10 mouse cellular contexts compared by ENCODE assay signal in genomic region chr11:101616948-101617767, GRCm38 (mm10). TPM values are rescaled to one million over a fixed set of nuclear protein-coding genes. Genes with fewer than 3 reads are reported as not detected.
DNase-seq lines count a peak whose midpoint lies in the region; ATAC-seq and TF ChIP-seq lines count a peak whose summit lies in the region.
"Had no signal": no experiment of that assay in that cellular context is flagged by ENCODE, and none has a peak within 500 bp of the region (broad histone marks: within the 10 kb centered on the region; RNA-seq: fewer than 3 reads in every experiment).

No protein-coding gene starts in this region.

- no peaks in the 10 kb centered on the region for H3K27me3 ChIP-seq in lung, embryonic 15.5 days
- no peaks in the 10 kb centered on the region for H3K27me3 ChIP-seq in forebrain, embryonic 11.5 days (ENCODE audit: control insufficient read depth, insufficient read depth, low read length)
- no peaks in the 10 kb centered on the region for H3K27me3 ChIP-seq in limb, embryonic 14.5 days (ENCODE audit: control insufficient read depth, insufficient read depth, low read length)
- no peaks in the 10 kb centered on the region for H3K27me3 ChIP-seq in neural tube, embryonic 14.5 days (ENCODE audit: control insufficient read depth, insufficient read depth, low read length)
- H3K27me3 ChIP-seq in kidney, adult 2 months (replicated peaks; ENCODE audit: control insufficient read depth, insufficient read depth, low read length), result no peaks in the 10 kb centered on the region

- peaks cover 15% of the 10 kb centered on the region for H3K4me1 ChIP-seq in lung, embryonic 15.5 days
- H3K4me1 ChIP-seq in forebrain, embryonic 11.5 days (replicated peaks; ENCODE audit: control insufficient read depth, insufficient read depth, low read length), result peaks cover 14% of the 10 kb centered on the region
- H3K4me1 ChIP-seq in limb, embryonic 14.5 days (ENCODE audit: control insufficient read depth, insufficient read depth, low read length), result peaks cover 13% of the 10 kb centered on the region; the same call in 1 of the 2 replicates
- peaks cover 14% of the 10 kb centered on the region; the same call in 1 of the 2 replicates for H3K4me1 ChIP-seq in neural tube, embryonic 14.5 days (ENCODE audit: control insufficient read depth, insufficient read depth, low read length)
- H3K4me1 ChIP-seq in kidney, adult 2 months (ENCODE audit: control insufficient read depth, insufficient read depth, low read length), result no peaks in the 10 kb centered on the region

- H3K36me3 ChIP-seq in lung, embryonic 15.5 days, result no peaks in the 10 kb centered on the region
- no peaks in the 10 kb centered on the region for H3K36me3 ChIP-seq in forebrain, embryonic 11.5 days (ENCODE audit: control insufficient read depth, insufficient read depth, low read length)
- H3K36me3 ChIP-seq in limb, embryonic 14.5 days (ENCODE audit: control insufficient read depth, insufficient read depth, low read length), result no peaks in the 10 kb centered on the region
- H3K36me3 ChIP-seq in neural tube, embryonic 14.5 days (ENCODE audit: control insufficient read depth, insufficient read depth, low read length), result no peaks in the 10 kb centered on the region
- no peaks in the 10 kb centered on the region for H3K36me3 ChIP-seq in kidney, adult 2 months (ENCODE audit: control insufficient read depth, insufficient read depth, low read length)

- TF ChIP-seq POLR2A in limb, embryonic 14.5 days (IDR thresholded peaks at IDR 0.05; ENCODE audit: borderline replicate concordance, extremely low read depth, insufficient read depth, insufficient read length), result no peak
- TF ChIP-seq POLR2A in kidney, adult 2 months (IDR thresholded peaks at IDR 0.05; ENCODE audit: low read depth, low read length), result no peak

- peak overlapping the region; percentile 31; the same call in 1 of the 2 replicates for H3K4me2 ChIP-seq in lung, embryonic 15.5 days
- peak overlapping the region; percentile 40; the same call in 1 of the 2 replicates for H3K4me2 ChIP-seq in forebrain, embryonic 11.5 days (ENCODE audit: low read depth, low read length, severe bottlenecking)
- 0 out of 2 replicates have a peak overlapping the region, but pooled peaks have one; percentile 23 for H3K4me2 ChIP-seq in limb, embryonic 14.5 days (replicated peaks; ENCODE audit: low read depth, low read length, severe bottlenecking)
- H3K4me2 ChIP-seq in neural tube, embryonic 14.5 days (ENCODE audit: low read depth, low read length), result peak overlapping the region; percentile 8; the same call in 1 of the 2 replicates

- ATAC-seq in lung, embryonic 15.5 days (ENCODE audit: borderline replicate concordance, extremely low read depth, low FRiP score, low TSS enrichment), result no peak
- ATAC-seq in forebrain, embryonic 11.5 days (replicated peaks; ENCODE audit: low FRiP score), result peak; percentile 48; the same call in 1 of the 2 replicates
- ATAC-seq in limb, embryonic 14.5 days (ENCODE audit: low FRiP score, low read depth), result no peak
- ATAC-seq in neural tube, embryonic 14.5 days (ENCODE audit: low read depth), result no peak
- no peak for ATAC-seq in inflammation-experienced regulatory T-cells, adult 6 months
- ATAC-seq: Patski had no signal

- H3K4me3 ChIP-seq in lung, embryonic 15.5 days, result no peak overlapping the region
- H3K4me3 ChIP-seq in forebrain, embryonic 11.5 days (ENCODE audit: low read depth, low read length), result no peak overlapping the region
- H3K4me3 ChIP-seq in limb, embryonic 14.5 days (replicated peaks; ENCODE audit: low read length), result no peak overlapping the region
- H3K4me3 ChIP-seq in neural tube, embryonic 14.5 days (ENCODE audit: low read depth, low read length), result no peak overlapping the region
- H3K4me3 ChIP-seq in kidney, adult 2 months (ENCODE audit: insufficient read depth, low read depth, low read length), result no peak overlapping the region

- no peaks in the 10 kb centered on the region for H3K9me3 ChIP-seq in lung, embryonic 15.5 days
- no peaks in the 10 kb centered on the region for H3K9me3 ChIP-seq in forebrain, embryonic 11.5 days (ENCODE audit: control insufficient read depth, low read length)
- H3K9me3 ChIP-seq in limb, embryonic 14.5 days (ENCODE audit: control insufficient read depth, low read length), result no peaks in the 10 kb centered on the region
- H3K9me3 ChIP-seq in neural tube, embryonic 14.5 days (ENCODE audit: control insufficient read depth, low read length), result no peaks in the 10 kb centered on the region

- no peak for TF ChIP-seq CTCF in kidney, adult 2 months (conservative IDR thresholded peaks at IDR 0.05; ENCODE audit: insufficient read depth, insufficient read length, low read depth, low read length)

- 22% methylated on average over 18 of the region's 18 CpGs for WGBS in lung, embryonic 15.5 days
- 18% methylated on average over 18 of the region's 18 CpGs for WGBS in forebrain, embryonic 11.5 days
- WGBS in limb, embryonic 14.5 days, result 19% methylated on average over 18 of the region's 18 CpGs
- WGBS in neural tube, embryonic 14.5 days, result 20% methylated on average over 18 of the region's 18 CpGs
- WGBS in kidney, adult 2 months, result 32% methylated on average over 18 of the region's 18 CpGs

- no peak overlapping the region for H3K27ac ChIP-seq in lung, embryonic 15.5 days
- peak overlapping the region; percentile 14; the same call in 1 of the 2 replicates for H3K27ac ChIP-seq in forebrain, embryonic 11.5 days (ENCODE audit: low read depth, low read length)
- no peak overlapping the region for H3K27ac ChIP-seq in limb, embryonic 14.5 days (replicated peaks; ENCODE audit: low read depth, low read length)
- peak overlapping the region; percentile 34; the same call in 1 of the 2 replicates for H3K27ac ChIP-seq in neural tube, embryonic 14.5 days (ENCODE audit: low read depth, low read length)
- no peak overlapping the region for H3K27ac ChIP-seq in kidney, adult 2 months (ENCODE audit: insufficient read depth, low read depth, low read length)

- H3K9ac ChIP-seq in lung, embryonic 15.5 days, result no peak overlapping the region
- peak overlapping the region; percentile 17; the same call in 1 of the 2 replicates for H3K9ac ChIP-seq in forebrain, embryonic 11.5 days (ENCODE audit: low read length)
- no peak overlapping the region for H3K9ac ChIP-seq in limb, embryonic 14.5 days (ENCODE audit: low read depth, low read length, severe bottlenecking)
- 0 out of 2 replicates have a peak overlapping the region, but pooled peaks have one; percentile 2 for H3K9ac ChIP-seq in neural tube, embryonic 14.5 days (replicated peaks; ENCODE audit: low read depth, low read length)

- DNase-seq in lung, postnatal 14 days, result no peak
- peak; percentile 63 for DNase-seq in forebrain, embryonic 11.5 days (ENCODE audit: low spot score)
- DNase-seq in limb, embryonic 14.5 days (ENCODE audit: low spot score), result no peak
- DNase-seq in adrenal gland, adult 18-20 months (ENCODE audit: low spot score in 2 of 2), result no peak
- no peak for DNase-seq in kidney, adult 2 months

RNA-seq across cellular contexts. Expression of gene Rdm1, which starts 9.8 kb away (rescaled TPM):
- polyA plus RNA-seq in lung, embryonic 15.5 days (2015; fragmentation: Nextera tagmentation; extraction: Ambion mirVana), result 46.5 and 49.8 TPM in 2 replicates
- polyA plus RNA-seq in forebrain, embryonic 11.5 days (2014; fragmentation: Nextera tagmentation; extraction: Ambion mirVana), result 45.6 and 50.7 TPM in 2 replicates
- 35.5 and 36.0 TPM in 2 replicates for polyA plus RNA-seq in limb, embryonic 14.5 days (2012; rRNA removed)
- 39.2 and 39.4 TPM in 2 replicates for polyA plus RNA-seq in limb, embryonic 14.5 days (2014; fragmentation: Nextera tagmentation; extraction: Ambion mirVana)
- 9.4 and 11.1 TPM in 2 replicates for polyA plus RNA-seq in neural tube, embryonic 14.5 days (2014; fragmentation: Nextera tagmentation; extraction: Ambion mirVana)
- 10 to 100 TPM; 29.3 to 31.3 TPM for total RNA-seq in adrenal gland, adult 18-20 months (2021)
- 10 to 100 TPM; 74.3 to 80.3 (median 78.1) TPM for polyA plus RNA-seq in inflammation-experienced regulatory T-cells, adult 6 months (2017; shearing (Covaris generic))
- 41.0 and 45.7 TPM in 2 replicates for polyA plus RNA-seq in kidney, adult 2 months (2012; rRNA removed)

RNA-seq across cellular contexts. Expression of gene Gm11634, which starts 18.1 kb away (rescaled TPM):
- not detected in 2 replicates for polyA plus RNA-seq in lung, embryonic 15.5 days (2015; fragmentation: Nextera tagmentation; extraction: Ambion mirVana)
- 0.44 TPM in 1 of 2 replicates, not detected in the other for polyA plus RNA-seq in forebrain, embryonic 11.5 days (2014; fragmentation: Nextera tagmentation; extraction: Ambion mirVana)
- not detected in 2 replicates for polyA plus RNA-seq in limb, embryonic 14.5 days (2012; rRNA removed)
- not detected in 2 replicates for polyA plus RNA-seq in limb, embryonic 14.5 days (2014; fragmentation: Nextera tagmentation; extraction: Ambion mirVana)
- polyA plus RNA-seq in neural tube, embryonic 14.5 days (2014; fragmentation: Nextera tagmentation; extraction: Ambion mirVana), result not detected in 2 replicates
- not detected for total RNA-seq in adrenal gland, adult 18-20 months (2021)
- polyA plus RNA-seq in inflammation-experienced regulatory T-cells, adult 6 months (2017; shearing (Covaris generic)), result under 1 TPM in 2 of 3 experiments, not detected in 1; 0.49 to 0.62 TPM
- polyA plus RNA-seq in kidney, adult 2 months (2012; rRNA removed), result not detected in 2 replicates
- polyA plus RNA-seq: large intestine, adult 2 months; Patski had no signal

RNA-seq across cellular contexts. Expression of gene Tmem106a, which starts 35.1 kb away (rescaled TPM):
- polyA plus RNA-seq in lung, embryonic 15.5 days (2015; fragmentation: Nextera tagmentation; extraction: Ambion mirVana), result 3.6 and 5.5 TPM in 2 replicates
- 3.0 and 3.3 TPM in 2 replicates for polyA plus RNA-seq in forebrain, embryonic 11.5 days (2014; fragmentation: Nextera tagmentation; extraction: Ambion mirVana)
- 9.3 and 11.6 TPM in 2 replicates for polyA plus RNA-seq in limb, embryonic 14.5 days (2012; rRNA removed)
- 3.8 and 5.4 TPM in 2 replicates for polyA plus RNA-seq in limb, embryonic 14.5 days (2014; fragmentation: Nextera tagmentation; extraction: Ambion mirVana)
- 3.6 and 3.9 TPM in 2 replicates for polyA plus RNA-seq in neural tube, embryonic 14.5 days (2014; fragmentation: Nextera tagmentation; extraction: Ambion mirVana)
- 10 to 100 TPM; 13.9 to 26.8 TPM for total RNA-seq in adrenal gland, adult 18-20 months (2021)
- polyA plus RNA-seq in inflammation-experienced regulatory T-cells, adult 6 months (2017; shearing (Covaris generic)), result 10 to 100 TPM; 15.6 to 19.0 (median 16.8) TPM
- polyA plus RNA-seq in kidney, adult 2 months (2012; rRNA removed), result 392 and 429 TPM in 2 replicates

RNA-seq across cellular contexts. Expression of gene Arl4d, which starts 48.2 kb away (rescaled TPM):
- polyA plus RNA-seq in lung, embryonic 15.5 days (2015; fragmentation: Nextera tagmentation; extraction: Ambion mirVana), result 4.4 and 4.9 TPM in 2 replicates
- 8.0 and 10.6 TPM in 2 replicates for polyA plus RNA-seq in forebrain, embryonic 11.5 days (2014; fragmentation: Nextera tagmentation; extraction: Ambion mirVana)
- 3.0 and 4.2 TPM in 2 replicates for polyA plus RNA-seq in limb, embryonic 14.5 days (2012; rRNA removed)
- 2.5 and 3.6 TPM in 2 replicates for polyA plus RNA-seq in limb, embryonic 14.5 days (2014; fragmentation: Nextera tagmentation; extraction: Ambion mirVana)
- 6.0 and 7.5 TPM in 2 replicates for polyA plus RNA-seq in neural tube, embryonic 14.5 days (2014; fragmentation: Nextera tagmentation; extraction: Ambion mirVana)
- total RNA-seq in adrenal gland, adult 18-20 months (2021), result 10 to 100 TPM; 11.6 to 14.3 TPM
- polyA plus RNA-seq in inflammation-experienced regulatory T-cells, adult 6 months (2017; shearing (Covaris generic)), result 1 to 10 TPM in 1 of 3 experiments, under 1 TPM in 1, not detected in 1; 0.40 to 1.6 TPM
- polyA plus RNA-seq in kidney, adult 2 months (2012; rRNA removed), result 23.1 and 27.2 TPM in 2 replicates

Comparison
In these comparisons a context has a peak if more than half of its experiments do, and no peak if none do; other contexts are left out.
1. H3K27ac ChIP-seq: peak in forebrain, embryonic 11.5 days (single experiment) and neural tube, embryonic 14.5 days (single experiment); none in lung, embryonic 15.5 days (single experiment), limb, embryonic 14.5 days (single experiment) and kidney, adult 2 months (single experiment).
2. H3K9ac ChIP-seq: peak in forebrain, embryonic 11.5 days (single experiment) and neural tube, embryonic 14.5 days (single experiment); none in lung, embryonic 15.5 days (single experiment) and limb, embryonic 14.5 days (single experiment).
3. RNA of gene Tmem106a, which starts 35.1 kb away (polyA plus RNA-seq): 392 to 429 TPM in kidney, adult 2 months; 15.6 to 19.0 TPM in inflammation-experienced regulatory T-cells, adult 6 months, 3.8 to 11.6 TPM in limb, embryonic 14.5 days, 3.6 to 5.5 TPM in lung, embryonic 15.5 days, 3.6 to 3.9 TPM in neural tube, embryonic 14.5 days and 3.0 to 3.3 TPM in forebrain, embryonic 11.5 days; every median in the first group is over 10 times any median in the second.
4. Peak in every context shown above with its lines, with median percentiles within 50 percentile points of each other: H3K4me2 ChIP-seq.